Mouse (Mus musculus) erythroid progenitor cell, adult 5-6 weeks (primary cell): ENCODE measurements around the gene Tet3. TPM values are rescaled to one million over a fixed set of nuclear protein-coding genes. Genes with fewer than 3 reads are reported as not detected.

Source experiments
- ATAC-seq: replicated peaks from 2 replicates; pipeline ENCODE4 v1.8.0; 2016; ENCODE audit warnings: moderate number of reproducible peaks, mild to moderate bottlenecking, moderate TSS enrichment, inconsistent platforms; ENCODE audit not compliant: poor library complexity, low FRiP score, severe bottlenecking
- total RNA-seq, 2 experiments: library from RNA; stranded (forward) in 1 of 2; stranded (reverse) in 1 of 2; fragments of 150-400 nt in 1 of 2; fragments of 186-747, 209-891 nt in 1 of 2; gene quantifications; 2 replicates each; pipeline versions ENCODE4 v1.2.3 to v1.2.4; 2015 to 2017; ENCODE audit warnings: low replicate concordance in 2 of 2

The Tet3 gene
- total RNA-seq (2015; ENCODE audit: low replicate concordance) (33.5 and 46.5 TPM in 2 replicates), total RNA-seq (2017; ENCODE audit: low replicate concordance) (28.2 and 32.9 TPM in 2 replicates)

GRCm38 (mm10) chr6:83459034-83459644 lies at the start of gene Tet3:
TSS of gene Tet3 (minus strand) at chr6:83459084.
- ATAC-seq: no peak

GRCm38 (mm10) chr6:83507168-83507546 lies 48.3 kb upstream of the Tet3 start:
- ATAC-seq: peak; percentile 40

- peak; percentile 93 for ATAC-seq
Observed at GRCm38 (mm10) chr6:83506258-83507167, 47.6 kb upstream of the Tet3 start, which contains the start of gene Dguok. TSS of gene Dguok (minus strand) at chr6:83506969.

- ATAC-seq: no peak
Observed at GRCm38 (mm10) chr6:83505554-83505953, 46.7 kb upstream of the Tet3 start.

GRCm38 (mm10) chr6:83503361-83503760 lies 44.5 kb upstream of the Tet3 start:
- no peak for ATAC-seq

GRCm38 (mm10) chr6:83502656-83503055 lies 43.8 kb upstream of the Tet3 start:
- no peak for ATAC-seq

- no peak for ATAC-seq
Observed at GRCm38 (mm10) chr6:83501524-83502310, 42.8 kb upstream of the Tet3 start.

- ATAC-seq: no peak
Observed at GRCm38 (mm10) chr6:83500462-83500861, 41.6 kb upstream of the Tet3 start.

GRCm38 (mm10) chr6:83499078-83499477 lies 40.2 kb upstream of the Tet3 start:
- no peak for ATAC-seq

- peak; percentile 61 for ATAC-seq
Observed at GRCm38 (mm10) chr6:83496753-83497710, 38.1 kb upstream of the Tet3 start.

GRCm38 (mm10) chr6:83496009-83496752 lies 37.3 kb upstream of the Tet3 start:
- no peak for ATAC-seq

- ATAC-seq: no peak
Observed at GRCm38 (mm10) chr6:83490622-83491021, 31.7 kb upstream of the Tet3 start.

GRCm38 (mm10) chr6:83488200-83488599 lies 29.3 kb upstream of the Tet3 start:
- ATAC-seq: no peak

GRCm38 (mm10) chr6:83487298-83487697 lies 28.4 kb upstream of the Tet3 start:
- ATAC-seq: no peak

GRCm38 (mm10) chr6:83485854-83486253 lies 27.0 kb upstream of the Tet3 start:
- ATAC-seq: no peak

GRCm38 (mm10) chr6:83483776-83484175 lies 24.9 kb upstream of the Tet3 start:
- no peak for ATAC-seq

GRCm38 (mm10) chr6:83482418-83483085 lies 23.7 kb upstream of the Tet3 start:
- ATAC-seq: no peak
